Mouse (Mus musculus) embryo, embryonic 9.5 days (tissue): Measurements from ENCODE around the gene Casp14.

Source experiments
- DNase-seq: peaks from one replicate; pipeline ENCODE4 v3.0.0-alpha.2; 2017; ENCODE audit errors: extremely low spot score

The Casp14 gene

DNA sequence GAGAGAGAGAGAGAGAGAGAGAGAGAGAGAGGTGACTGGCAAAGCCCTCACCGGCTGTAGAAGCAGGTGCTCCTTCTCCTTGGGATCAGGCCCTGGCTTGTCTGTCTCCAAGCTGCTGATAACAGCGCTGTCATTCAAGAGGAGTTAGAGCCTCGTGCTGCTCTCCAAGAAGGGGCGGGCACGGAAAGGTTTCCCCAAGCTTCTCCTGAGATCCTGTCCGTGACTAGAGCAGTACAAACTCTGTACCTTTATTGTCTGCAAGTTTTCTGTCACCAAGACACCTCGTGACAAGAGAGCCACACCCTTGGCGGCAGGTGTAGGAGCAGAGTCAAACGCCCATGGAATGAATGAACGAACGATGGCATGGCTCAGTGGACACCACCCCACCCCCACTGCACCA is at the start of gene Casp14:
Gene Casp14 (minus strand): TSS at position 239 of the 400 bp plus-strand sequence.
- DNase-seq: no peak

DNA sequence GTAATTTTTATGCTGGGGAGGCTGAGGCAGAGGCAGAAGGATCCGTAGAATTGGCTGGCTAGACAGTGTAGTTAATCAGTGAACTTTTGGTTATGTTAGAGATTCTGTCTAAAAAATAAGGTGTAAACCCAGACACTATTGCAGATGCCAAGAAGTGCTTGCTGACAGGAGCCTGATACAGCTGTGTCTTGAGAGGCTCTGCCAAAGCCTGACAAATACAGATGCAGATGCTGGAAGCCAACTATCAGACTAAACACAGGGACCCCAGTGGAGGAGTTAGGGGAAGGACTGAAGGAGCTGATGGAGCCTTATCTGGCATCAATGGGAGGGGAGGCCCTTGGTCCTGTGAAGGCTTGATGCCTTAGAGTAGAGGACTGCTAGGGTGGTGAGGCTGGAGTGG is 47.5 kb upstream of the Casp14 start:
- no peak for DNase-seq

DNA sequence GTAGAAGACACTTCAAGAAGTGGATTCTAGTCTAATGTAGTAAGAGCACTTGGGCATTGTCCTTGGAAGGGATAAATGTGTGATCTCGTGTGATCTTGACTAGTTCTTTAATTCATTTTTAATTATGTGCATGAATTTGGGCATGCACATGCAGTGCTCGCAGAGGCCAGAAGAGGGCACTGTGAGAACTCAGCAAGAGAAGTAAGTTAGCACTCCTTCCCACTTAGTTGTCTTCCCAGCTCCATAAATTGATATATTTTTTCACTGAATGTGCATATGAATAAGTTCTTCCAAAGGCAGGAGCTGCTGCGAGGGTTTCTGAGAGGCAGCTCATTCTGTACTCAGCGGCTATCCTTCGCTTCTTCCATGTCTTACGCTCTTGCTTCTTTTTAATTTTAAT is 37.9 kb upstream of the Casp14 start:
- DNase-seq: peak; percentile 65

DNA sequence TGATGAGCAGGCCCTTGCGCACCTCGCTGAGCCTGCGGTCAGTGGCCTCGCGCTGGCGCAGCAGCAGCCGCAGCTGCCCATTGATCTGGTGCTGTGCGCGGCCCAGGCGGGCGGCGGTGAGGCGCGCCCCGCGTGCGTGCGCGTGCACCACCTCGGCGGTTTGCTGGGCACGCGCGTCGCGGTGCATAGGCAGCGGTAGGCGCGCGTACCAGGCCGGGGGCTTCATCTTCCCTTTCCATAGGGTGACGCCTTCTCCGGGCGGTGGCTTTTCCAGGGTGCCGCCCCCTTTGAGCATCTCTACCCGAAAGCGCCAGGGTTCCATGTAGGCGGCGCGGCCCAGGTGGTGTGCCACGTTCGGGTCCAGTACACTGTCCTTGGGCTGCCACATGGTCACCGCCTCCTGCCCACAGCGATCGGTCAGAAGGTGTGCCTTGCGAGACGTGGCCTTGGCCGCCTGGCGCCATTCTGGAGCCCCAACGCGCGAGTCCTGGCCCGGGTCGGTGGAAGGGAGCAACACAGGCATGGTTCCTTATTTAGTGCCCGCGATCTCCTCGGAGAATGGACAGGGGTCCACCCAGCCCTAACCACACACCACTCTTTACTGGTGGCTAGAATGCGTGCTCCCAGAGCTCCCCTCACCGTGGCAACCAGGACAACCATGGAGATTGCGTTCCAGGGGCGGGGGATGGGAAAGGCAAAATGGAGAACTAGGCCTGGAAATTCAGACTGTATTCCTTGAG is 34.5 kb upstream of the Casp14 start, which contains the start of gene Ccdc105:
Gene Ccdc105 (minus strand): TSS at position 614 of the 740 bp plus-strand sequence.
- peak; percentile 84 for DNase-seq

DNA sequence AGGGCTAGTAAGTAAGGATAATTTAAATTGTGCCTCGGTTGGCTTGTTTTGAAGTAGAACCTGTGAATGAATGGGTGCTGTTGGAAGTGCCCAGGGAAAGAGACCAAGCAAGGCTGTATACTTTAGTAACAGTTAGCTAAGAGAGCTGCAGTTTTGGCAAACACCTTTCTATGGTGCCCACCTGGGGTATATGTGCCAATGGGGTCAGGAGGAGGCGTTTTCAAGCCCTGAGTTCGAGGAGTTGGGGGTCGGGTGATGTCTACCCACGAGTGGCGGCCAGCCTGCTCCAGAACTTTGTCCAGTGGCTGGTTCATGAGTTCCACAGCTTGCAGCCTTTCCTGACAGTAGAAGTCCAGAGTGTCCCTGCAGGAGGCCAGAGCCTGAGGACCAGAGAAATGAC is 30.9 kb upstream of the Casp14 start:
- no peak for DNase-seq

DNA sequence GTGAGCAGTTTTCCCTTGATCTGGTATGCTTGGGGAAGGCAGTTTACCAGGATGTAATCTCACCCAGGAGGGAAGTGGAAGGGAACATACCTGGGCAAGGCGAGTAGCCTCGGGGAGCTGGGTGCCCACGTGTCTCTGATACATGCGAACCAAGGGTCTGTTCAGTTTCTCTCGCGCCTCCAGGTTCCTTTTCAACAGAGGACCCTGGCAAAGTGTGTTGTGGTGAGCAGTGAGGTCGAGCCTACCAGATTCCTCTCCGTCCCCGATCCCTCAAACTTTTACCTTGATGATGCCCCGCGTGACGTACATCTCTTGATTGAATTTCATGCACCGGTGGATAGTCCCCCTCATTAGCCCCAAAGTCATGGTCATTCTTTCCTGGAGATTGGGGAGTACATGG is 30.1 kb upstream of the Casp14 start:
- no peak for DNase-seq

DNA sequence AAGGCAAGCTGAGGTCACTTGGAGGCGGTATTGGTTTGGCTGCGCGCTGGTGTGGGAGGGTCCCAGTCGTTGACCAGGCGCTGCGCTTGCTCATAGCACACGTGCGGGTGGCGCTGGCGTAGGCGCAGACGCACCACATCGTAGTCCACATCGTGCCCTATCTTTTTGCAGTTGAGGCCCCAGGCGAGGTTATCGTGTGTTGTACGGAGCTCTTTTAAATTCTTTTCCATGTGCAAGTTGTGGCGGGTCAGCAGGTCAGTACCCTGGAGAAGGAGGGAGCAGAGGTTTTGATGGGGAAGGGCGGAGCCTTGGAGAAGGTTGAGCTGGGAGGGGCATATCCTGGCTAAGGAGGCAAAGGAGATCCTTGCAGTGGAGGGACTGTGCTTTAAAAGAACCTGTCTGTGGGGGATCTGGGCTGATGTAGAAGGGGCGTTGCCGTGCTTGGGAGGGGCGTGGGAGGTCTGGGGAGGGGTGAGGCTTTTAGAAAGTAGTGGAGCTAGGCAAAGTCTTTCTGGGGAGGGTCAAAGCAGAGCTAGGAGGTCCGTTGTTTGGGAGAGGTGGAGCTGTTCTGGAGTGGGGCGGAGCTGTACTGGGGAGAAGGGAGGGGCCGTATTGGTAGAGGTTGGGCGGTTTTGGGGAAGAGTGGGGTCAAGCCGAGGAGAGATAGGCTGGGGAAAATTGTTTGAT is 29.1 kb upstream of the Casp14 start:
- DNase-seq: peak; percentile 76

DNA sequence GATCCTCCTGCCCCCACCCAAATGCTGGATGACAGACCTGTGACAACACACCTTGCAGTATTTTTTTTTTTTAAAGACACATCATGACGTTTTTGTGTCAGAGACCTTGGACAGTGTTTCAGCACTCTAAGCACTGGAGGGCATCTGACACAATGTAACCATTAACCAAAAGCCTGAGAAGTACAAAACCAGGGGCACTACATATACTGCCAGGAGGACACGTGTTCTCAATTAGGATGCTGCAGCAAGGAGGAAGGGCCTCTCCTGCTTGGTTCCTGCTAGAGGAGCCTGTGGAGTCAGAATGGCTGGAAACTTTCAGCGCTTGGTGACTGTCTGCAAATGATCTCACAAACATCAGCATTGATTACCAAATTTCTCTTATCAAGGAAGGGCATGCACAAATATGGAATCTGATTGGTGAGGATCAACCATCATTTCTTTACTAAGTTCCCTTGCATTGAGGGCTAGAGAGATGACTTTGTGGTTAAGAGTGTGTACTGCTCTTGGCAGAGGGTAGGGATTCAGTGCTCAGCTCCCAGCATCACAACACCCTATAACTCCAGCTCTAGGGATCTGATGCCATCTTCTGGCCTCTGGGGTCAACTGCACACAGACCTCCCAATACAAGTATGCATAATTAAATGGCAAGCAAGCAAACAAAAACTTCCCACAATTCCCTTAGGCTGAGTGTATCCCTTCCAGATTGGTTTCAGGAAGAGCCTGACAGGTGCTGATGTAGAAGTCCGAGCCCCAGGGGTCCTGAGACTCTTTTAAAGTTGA is 27.5 kb upstream of the Casp14 start:
- peak; percentile 21 for DNase-seq

DNA sequence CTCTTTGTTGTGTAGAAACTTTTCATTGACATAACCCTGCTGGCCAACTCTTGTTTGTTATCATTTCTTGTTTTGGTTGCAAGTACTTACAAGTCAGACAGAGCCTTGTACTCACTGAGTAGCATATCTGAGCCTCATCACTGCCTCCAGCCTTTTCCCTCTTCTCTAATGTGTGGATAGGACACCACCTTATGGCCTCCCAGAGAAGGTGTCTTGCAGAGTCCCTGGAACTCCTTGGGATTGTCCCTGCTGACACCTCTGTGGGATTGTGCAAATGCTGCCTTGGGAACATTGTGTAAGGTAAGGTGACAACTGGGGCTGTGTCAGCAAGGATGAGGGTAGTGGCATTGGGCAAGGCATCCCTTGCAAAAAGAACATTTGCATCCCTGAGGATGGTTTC is 25.6 kb upstream of the Casp14 start:
- no peak for DNase-seq

DNA sequence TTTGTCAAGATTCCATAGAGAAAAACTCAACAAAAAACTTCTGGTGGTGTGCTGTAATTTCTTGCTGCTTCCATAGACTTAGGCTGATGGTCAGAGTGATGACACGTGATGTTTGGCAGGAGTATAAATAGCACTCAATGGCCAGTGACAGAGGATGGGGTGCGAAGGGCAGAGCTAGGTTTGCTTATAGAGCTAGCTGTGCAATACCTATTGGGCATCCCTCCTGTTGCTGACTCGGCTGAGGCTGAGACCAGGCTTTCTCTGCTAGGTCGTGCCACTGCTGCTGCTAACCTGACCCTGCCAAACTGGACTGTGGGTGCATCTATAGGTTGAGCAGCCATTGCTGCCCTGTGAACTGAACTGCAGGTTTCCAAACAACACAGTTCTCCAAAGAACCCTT is 21.7 kb upstream of the Casp14 start:
- DNase-seq: no peak

DNA sequence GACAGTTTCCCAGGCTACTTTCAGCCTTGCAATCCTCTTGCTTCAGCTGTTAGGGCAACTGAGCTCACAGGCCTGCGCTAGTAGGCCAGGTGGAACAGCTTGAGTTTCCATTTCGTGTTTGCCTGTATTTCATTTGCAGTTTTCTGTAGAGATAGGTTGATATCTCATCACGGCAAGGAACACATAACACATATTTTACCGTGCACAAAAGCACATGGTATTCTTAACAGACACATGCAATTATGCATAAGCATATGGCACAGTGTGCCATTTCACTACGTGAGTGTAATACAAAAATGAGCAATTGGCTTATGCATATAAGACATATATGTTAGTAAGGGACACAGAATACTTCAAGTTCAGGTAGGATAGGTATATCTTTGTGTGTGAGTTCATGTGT is 9.8 kb upstream of the Casp14 start:
- no peak for DNase-seq

DNA sequence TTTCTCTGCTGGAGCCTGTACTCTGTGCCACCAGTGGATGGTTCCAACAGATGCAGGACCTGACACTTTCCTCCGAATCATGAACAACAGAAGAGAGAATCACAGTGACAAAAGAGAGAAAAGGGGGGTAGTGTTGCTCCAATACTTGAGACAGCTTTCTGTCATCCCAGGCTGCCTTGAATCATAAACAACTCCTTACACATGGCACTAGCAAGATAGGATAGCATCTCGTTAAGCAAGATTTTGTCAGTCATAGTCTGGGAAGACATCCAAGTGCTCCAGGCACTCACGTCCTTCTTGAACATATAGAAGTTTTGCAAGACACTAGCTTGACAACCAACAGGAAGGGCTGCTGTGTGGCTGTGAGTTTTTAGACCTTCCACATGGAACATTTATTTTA is 8.9 kb upstream of the Casp14 start:
- no peak for DNase-seq

DNA sequence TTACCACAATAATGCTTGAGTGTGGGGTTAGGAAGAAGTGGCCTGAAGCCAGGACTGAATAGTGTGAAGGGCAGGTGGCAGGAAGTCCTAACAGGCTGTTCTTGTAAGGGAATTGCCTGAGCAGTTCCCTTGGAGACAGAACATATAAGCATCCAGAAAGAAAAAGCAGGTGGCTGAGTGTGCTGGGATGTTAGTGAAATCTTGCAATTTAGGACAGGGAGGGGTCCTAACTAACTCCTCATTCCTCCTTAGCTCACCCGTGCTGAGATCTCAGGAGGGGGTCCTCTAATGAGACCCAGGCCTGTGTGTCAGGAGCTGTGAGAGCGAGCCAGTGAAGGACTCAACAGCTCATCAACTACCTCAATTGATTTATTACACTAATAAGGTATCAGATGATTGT is 5.3 kb upstream of the Casp14 start:
- no peak for DNase-seq

DNA sequence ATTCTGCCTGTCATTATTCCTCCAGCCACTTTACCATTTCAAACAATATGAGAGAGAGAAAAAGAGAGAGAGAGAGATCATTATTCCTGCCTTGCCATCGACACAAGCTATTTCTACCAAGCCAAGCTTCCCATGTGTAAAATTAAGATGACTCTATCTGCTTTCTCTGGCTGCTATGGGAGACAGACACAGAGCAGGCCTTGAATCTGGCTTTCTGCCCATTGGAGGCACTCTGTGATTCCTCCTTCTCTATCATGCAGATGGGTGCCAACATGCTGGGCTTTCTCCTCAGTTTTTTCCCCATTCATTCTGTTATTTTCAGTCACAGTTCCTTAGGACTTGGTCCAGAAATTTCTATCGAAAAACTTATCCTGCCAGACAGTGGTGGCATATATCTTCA is 4.6 kb upstream of the Casp14 start:
- DNase-seq: no peak

DNA sequence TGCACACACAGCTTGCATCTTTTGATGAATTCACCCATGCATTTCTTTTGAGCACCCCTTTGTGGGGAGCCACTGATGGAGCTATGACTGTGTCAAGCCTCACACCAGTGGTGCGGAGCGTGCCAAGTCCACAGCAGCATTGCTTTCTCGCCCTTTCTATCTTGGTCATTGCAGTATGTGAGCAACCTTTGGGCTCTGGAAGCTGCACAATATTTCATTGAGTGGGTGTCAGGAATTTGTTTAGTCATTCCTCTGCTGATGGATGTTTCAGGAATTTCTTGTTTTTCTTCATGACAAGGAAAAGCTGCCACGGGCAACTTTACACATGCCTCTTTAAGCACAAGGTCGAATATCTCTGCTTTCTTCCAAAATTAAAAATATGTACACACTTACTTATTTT is 3.9 kb upstream of the Casp14 start:
- no peak for DNase-seq

DNA sequence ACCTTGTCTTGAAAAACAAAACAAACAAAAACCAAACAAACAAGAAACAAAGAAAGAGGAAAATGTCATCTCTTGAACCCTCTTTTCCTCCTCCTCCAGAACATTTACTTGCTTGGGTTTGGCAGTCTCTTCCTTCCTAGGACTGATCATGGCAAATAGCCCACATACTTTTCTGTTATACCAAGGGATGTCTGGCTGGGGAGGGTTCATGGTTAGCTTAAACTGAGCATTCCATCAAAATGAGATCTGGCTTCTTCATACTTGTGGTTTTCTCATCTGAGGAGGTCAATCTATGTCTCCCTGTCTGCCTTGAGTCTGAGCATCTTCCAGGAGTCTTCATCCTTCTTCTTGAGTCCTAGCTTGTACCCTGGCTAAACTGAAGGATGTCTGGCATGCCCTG is 1.9 kb downstream of the Casp14 start:
- DNase-seq: no peak

DNA sequence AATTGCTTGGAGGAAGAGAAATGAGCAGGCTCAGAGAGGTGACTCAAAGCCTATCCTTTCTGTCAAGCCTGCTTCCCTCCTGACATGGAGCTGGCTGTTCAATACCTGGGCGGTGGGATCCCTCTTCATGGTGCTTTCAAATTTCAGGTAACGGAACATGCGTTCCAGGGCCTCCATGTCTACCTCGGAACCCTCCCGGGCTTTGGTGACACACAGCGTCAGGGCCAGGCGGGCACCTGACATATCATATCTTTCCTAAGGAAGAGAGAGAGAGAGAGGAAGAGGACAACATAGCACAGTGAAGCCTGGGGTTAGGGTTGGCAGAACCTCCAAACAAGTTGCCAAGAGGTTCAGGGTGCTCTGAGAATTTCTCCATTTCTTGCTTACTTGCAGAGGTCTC is 2.9 kb downstream of the Casp14 start:
- no peak for DNase-seq

DNA sequence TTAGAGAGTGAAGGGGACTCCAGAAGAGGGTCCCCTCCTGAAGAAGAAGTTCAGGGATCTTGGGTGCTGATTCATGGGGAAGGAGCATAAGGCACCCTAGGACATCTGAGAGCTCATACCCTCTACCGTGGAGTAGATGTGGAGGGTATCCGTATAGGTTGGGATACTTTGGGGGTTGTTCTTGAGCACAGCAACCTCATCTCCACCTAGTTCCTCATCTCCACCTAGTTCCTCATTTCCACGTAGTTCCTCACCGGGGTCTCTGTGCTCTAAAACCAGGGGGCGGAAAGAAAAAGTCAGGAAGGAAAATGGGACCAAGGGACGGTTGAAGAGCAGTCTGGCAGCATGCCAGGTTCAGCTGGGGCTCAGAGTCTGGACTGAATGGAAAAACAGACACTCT is 4.0 kb downstream of the Casp14 start:
- DNase-seq: no peak

DNA sequence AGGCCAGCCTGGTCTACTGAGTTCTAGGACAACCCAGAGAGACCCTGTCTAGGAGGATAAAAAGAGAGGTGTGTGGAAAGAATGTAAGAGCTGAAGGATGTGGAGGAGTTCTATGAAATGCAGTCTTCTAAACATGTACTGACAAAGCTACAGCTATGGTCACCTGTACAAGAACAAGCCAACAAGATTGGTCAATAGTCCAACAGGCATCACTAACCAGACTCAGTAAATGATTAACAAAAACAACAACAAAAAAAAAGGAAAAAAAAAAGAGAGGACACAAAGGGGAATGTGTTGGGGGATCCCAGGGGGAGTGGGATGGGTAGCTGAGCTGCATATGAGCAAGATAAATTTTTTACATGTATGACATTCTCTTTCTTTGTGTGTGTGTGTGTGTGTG is 7.4 kb downstream of the Casp14 start:
- DNase-seq: no peak

DNA sequence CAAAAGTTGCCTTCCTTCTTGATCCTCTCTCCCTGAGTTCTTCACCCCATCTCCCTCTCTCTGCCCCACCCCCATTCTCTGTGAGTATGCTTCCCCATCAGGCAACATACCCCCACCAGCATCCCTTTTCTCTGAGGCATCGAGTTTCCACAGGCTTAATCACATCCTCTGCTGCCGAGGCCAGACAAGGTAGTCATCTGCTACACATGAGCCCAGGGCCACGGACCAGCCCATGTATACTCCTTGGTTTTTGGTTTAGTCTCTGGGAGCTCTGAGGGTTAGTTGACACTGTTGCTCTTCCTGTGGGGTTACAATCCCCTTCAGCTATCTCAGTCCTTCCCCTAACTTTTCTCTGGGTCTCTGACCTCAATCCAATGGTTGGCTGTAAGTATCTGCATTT is 17.2 kb downstream of the Casp14 start:
- DNase-seq: no peak

DNA sequence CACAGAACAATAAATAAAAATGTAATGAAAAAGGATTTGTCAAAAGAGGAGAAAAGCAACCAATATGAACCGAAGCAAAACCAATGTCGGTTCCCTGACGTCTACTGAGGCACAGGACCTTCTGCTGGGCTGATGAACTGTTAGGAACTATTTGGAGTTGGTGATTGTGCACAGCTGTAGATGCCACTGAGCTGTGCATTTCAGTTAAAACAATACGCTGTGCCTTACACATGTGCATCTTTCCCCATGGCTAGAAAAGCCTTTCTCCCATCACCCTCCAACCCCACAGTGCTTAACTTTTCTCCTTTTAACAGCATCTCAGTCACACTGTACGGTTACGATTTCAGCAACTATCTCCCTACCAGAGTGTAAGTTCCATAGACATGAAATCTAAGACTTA is 28.1 kb downstream of the Casp14 start:
- no peak for DNase-seq

DNA sequence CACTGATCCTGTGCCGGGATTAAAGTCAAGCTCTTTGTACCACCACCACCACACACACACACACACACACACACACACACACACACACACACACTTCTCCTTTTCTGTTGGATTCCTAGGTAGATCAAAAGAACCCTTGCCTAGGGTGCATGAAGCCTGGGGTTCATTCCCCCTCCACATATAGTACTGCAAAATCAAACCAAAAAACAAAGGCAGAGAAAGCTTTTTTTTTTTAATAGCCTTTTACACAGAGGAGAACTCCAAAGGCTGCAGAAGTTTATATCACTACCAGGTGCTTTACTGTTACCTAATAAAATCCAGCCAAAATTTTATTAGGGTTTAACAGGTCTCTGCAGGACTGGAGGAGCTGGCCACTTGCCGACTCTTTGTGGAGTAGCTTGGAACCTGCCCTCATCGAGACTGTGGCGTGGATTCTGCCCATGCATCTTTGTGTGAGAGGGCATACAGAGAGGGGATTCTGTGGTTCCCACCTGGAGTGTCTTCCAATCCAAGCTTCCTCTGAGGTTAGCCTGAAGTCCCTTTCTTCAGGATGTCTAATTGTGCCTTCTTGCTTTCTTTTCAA is 31.0 kb downstream of the Casp14 start:
- DNase-seq: no peak
